Mouse (Mus musculus): ENCODE measurements around the gene Gm10134. TPM values are rescaled to one million over a fixed set of nuclear protein-coding genes. Genes with fewer than 3 reads are reported as not detected.

Gm10134 gene
- polyA plus RNA-seq, 1 experiment = not detected

DNA sequence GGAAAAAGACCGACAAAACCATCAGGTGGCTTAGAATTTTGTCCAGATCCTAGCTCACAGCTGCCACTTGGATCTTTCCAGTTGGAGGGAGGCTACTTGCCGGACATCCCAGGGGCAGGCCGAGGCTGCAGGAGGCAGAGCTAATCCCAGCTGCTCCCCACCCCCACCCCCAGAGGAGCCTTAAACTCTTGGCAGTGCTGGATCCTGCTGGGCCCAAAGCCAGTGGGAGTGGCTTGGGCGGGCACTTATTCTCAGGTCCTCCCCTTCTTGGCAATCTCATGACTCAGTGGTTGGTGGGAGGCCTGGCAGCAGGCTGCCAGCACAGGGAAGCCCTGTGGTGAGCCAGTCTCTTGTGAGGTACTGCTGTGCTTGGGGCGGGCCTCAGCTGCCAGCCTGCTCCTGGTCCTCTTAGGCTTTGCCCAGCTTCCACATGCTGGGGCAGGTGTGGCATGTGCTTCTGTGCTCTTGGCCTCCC lies 17.8 kb downstream of the Gm10134 start:
- Histone ChIP-seq H3K4me3 (replicated peaks; ENCODE audit: control insufficient read depth, low read depth, low read length) (no peak overlapping the region), H3K27ac (ENCODE audit: control insufficient read depth, insufficient read depth, low read depth, low read length, poor library complexity) (no peak overlapping the region), H3K4me1 (ENCODE audit: control insufficient read depth, insufficient read depth, low read length) (peaks cover 6% of the 10 kb centered on the region)
- WGBS = 33% methylated on average over 5 of the region's 5 CpGs
- TF ChIP-seq POLR2A (IDR thresholded peaks at IDR 0.05; ENCODE audit: borderline replicate concordance, control insufficient read depth, low read depth, low read length) (no peak), CTCF (IDR thresholded peaks at IDR 0.05; ENCODE audit: control insufficient read depth, insufficient read depth, low read length) (no peak)

DNA sequence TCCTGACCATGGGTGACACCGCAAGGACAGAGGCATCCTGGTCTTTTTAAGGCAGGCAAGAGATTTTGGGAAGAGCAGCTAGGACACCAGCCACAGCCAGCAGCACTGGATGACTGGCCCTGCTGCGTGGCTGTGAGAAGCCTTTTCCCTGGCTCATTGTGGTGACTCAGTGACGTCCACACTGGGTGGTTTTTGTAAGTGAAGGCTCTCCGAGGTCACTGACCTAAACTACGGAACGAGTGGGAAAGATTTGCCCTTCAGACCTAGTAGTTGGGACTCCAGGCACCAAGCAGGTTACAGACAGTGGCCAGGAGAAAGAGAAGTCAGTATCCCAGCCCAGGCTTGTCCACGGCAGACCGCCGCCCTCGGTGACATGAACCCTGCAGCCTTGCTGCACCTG lies 18.5 kb downstream of the Gm10134 start:
- Histone ChIP-seq H3K4me3 (replicated peaks; ENCODE audit: control insufficient read depth, low read depth, low read length) (no peak overlapping the region), H3K4me1 (ENCODE audit: control insufficient read depth, insufficient read depth, low read length) (peaks cover 6% of the 10 kb centered on the region), H3K27ac (ENCODE audit: control insufficient read depth, insufficient read depth, low read depth, low read length, poor library complexity) (no peak overlapping the region)
- WGBS = 77% methylated on average over 10 of the region's 10 CpGs
- no peak for TF ChIP-seq POLR2A (IDR thresholded peaks at IDR 0.05; ENCODE audit: borderline replicate concordance, control insufficient read depth, low read depth, low read length)
- no peak for TF ChIP-seq CTCF (IDR thresholded peaks at IDR 0.05; ENCODE audit: control insufficient read depth, insufficient read depth, low read length)

- WGBS = 24% methylated on average over 11 of the region's 11 CpGs
- Histone ChIP-seq H3K27ac (ENCODE audit: control insufficient read depth, insufficient read depth, low read depth, low read length, poor library complexity) (peak overlapping the region; percentile 68), H3K4me3 (replicated peaks; ENCODE audit: control insufficient read depth, low read depth, low read length) (no peak overlapping the region)
Measured at GRCm38 (mm10) chr2:28525219-28525942, 19.5 kb downstream of the Gm10134 start.

GRCm38 (mm10) chr2:28525943-28526876 lies 20.3 kb downstream of the Gm10134 start:
- Histone ChIP-seq H3K4me3 (replicated peaks; ENCODE audit: control insufficient read depth, low read depth, low read length) (no peak overlapping the region), H3K27ac (ENCODE audit: control insufficient read depth, insufficient read depth, low read depth, low read length, poor library complexity) (peak overlapping the region; percentile 68), H3K4me1 (ENCODE audit: control insufficient read depth, insufficient read depth, low read length) (peaks cover 6% of the 10 kb centered on the region)
- 8% methylated on average over 12 of the region's 12 CpGs for WGBS
- TF ChIP-seq CTCF (IDR thresholded peaks at IDR 0.05; ENCODE audit: control insufficient read depth, insufficient read depth, low read length) (peak; percentile 41; the same call in 1 of the 2 replicates), POLR2A (IDR thresholded peaks at IDR 0.05; ENCODE audit: borderline replicate concordance, control insufficient read depth, low read depth, low read length) (peak; percentile 25; the same call in 1 of the 2 replicates)

More at GRCm38 (mm10) chr2:28525219-28525942, 19.5 kb downstream of the Gm10134 start:
- peaks cover 6% of the 10 kb centered on the region for H3K4me1 ChIP-seq (ENCODE audit: control insufficient read depth, insufficient read depth, low read length)
- TF ChIP-seq CTCF (IDR thresholded peaks at IDR 0.05; ENCODE audit: control insufficient read depth, insufficient read depth, low read length) = no peak
- TF ChIP-seq POLR2A (IDR thresholded peaks at IDR 0.05; ENCODE audit: borderline replicate concordance, control insufficient read depth, low read depth, low read length) = no peak

- H3K4me1 ChIP-seq (ENCODE audit: control insufficient read depth, insufficient read depth, low read length) = peaks cover 6% of the 10 kb centered on the region
- no peak overlapping the region for H3K4me3 ChIP-seq (replicated peaks; ENCODE audit: control insufficient read depth, low read depth, low read length)
- no peak overlapping the region for H3K27ac ChIP-seq (ENCODE audit: control insufficient read depth, insufficient read depth, low read depth, low read length, poor library complexity)
- TF ChIP-seq POLR2A (IDR thresholded peaks at IDR 0.05; ENCODE audit: borderline replicate concordance, control insufficient read depth, low read depth, low read length) (no peak), CTCF (IDR thresholded peaks at IDR 0.05; ENCODE audit: control insufficient read depth, insufficient read depth, low read length) (no peak)
- WGBS = 84% methylated on average over 20 of the region's 20 CpGs
Measured at GRCm38 (mm10) chr2:28527436-28528353, 21.8 kb downstream of the Gm10134 start.

- H3K4me1 ChIP-seq (ENCODE audit: control insufficient read depth, insufficient read depth, low read length) = peaks cover 8% of the 10 kb centered on the region
- 83% methylated on average over 7 of the region's 7 CpGs for WGBS
Measured at GRCm38 (mm10) chr2:28528354-28528730, 22.4 kb downstream of the Gm10134 start.

DNA sequence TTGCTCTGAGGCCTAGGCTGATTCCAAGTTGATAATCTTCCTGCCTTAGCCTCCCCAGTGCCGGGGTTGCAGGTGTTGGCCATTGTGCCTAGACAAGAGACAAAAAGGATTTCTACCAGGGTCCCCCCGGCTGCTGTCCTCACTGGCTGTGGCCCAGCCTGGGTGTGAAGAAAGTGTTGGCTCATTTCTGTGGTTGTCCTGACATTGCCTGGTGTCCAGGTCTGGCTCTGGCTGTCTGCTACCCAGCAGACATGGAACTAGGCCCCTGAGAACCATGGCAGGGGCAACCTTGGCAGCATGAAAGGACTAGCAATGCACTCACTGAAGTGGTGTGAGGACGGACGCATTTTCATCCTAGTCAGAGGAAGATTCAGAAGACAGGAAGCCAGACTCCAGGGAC lies 24.0 kb downstream of the Gm10134 start:
- Histone ChIP-seq H3K4me1 (ENCODE audit: control insufficient read depth, insufficient read depth, low read length) (peaks cover 7% of the 10 kb centered on the region), H3K4me3 (replicated peaks; ENCODE audit: control insufficient read depth, low read depth, low read length) (no peak overlapping the region), H3K27ac (ENCODE audit: control insufficient read depth, insufficient read depth, low read depth, low read length, poor library complexity) (no peak overlapping the region)
- TF ChIP-seq CTCF (IDR thresholded peaks at IDR 0.05; ENCODE audit: control insufficient read depth, insufficient read depth, low read length) (no peak), POLR2A (IDR thresholded peaks at IDR 0.05; ENCODE audit: borderline replicate concordance, control insufficient read depth, low read depth, low read length) (no peak)
- 86% methylated on average over 4 of the region's 4 CpGs for WGBS

More at GRCm38 (mm10) chr2:28528354-28528730, 22.4 kb downstream of the Gm10134 start:
- TF ChIP-seq POLR2A (IDR thresholded peaks at IDR 0.05; ENCODE audit: borderline replicate concordance, control insufficient read depth, low read depth, low read length) (no peak), CTCF (IDR thresholded peaks at IDR 0.05; ENCODE audit: control insufficient read depth, insufficient read depth, low read length) (no peak)
- Histone ChIP-seq H3K4me3 (replicated peaks; ENCODE audit: control insufficient read depth, low read depth, low read length) (no peak overlapping the region), H3K27ac (ENCODE audit: control insufficient read depth, insufficient read depth, low read depth, low read length, poor library complexity) (no peak overlapping the region)

Data from bone marrow, adult 2 months (tissue).